Mouse (Mus musculus) embryonic facial prominence, embryonic 14.5 days (tissue): ENCODE data around the gene Pik3r5. TPM values are rescaled to one million over a fixed set of nuclear protein-coding genes. Genes with fewer than 3 reads are reported as not detected.

Experiments
- ATAC-seq: fragments of 200-750 bp; cut with Nextera tagmentation; 2 replicates; pipeline ENCODE4 v1.8.0; 2017; ENCODE audit warnings: low read depth, moderate number of reproducible peaks, moderate TSS enrichment
- DNase-seq: peaks from one replicate; pipeline ENCODE4 v3.0.0-alpha.2; 2015; ENCODE audit warnings: low spot score
- H3K27ac ChIP-seq: fragments of 300-500 bp; sonication (generic); replicated peaks from 2 replicates; pipeline ENCODE4 v1.5.1; 2014; ENCODE audit warnings: low read depth, mild to moderate bottlenecking, low read length, moderate library complexity
- H3K27me3 ChIP-seq: fragments of 300-500 bp; sonication (generic); replicated peaks from 2 replicates; pipeline ENCODE4 v1.6.1; 2014; ENCODE audit warnings: low read length; ENCODE audit not compliant: control insufficient read depth, insufficient read depth
- H3K36me3 ChIP-seq: fragments of 300-500 bp; sonication (generic); 2 replicates; pipeline ENCODE4 v1.6.1; 2014; ENCODE audit warnings: low read length, mixed read lengths; ENCODE audit not compliant: control insufficient read depth, insufficient read depth
- H3K4me1 ChIP-seq: fragments of 300-500 bp; sonication (generic); 2 replicates; pipeline ENCODE4 v1.6.1; 2014; ENCODE audit warnings: antibody characterized with exemption, low read length; ENCODE audit not compliant: control insufficient read depth, insufficient read depth
- H3K4me2 ChIP-seq: fragments of 300-500 bp; sonication (generic); 2 replicates; pipeline ENCODE4 v1.6.1; 2014; ENCODE audit warnings: low read depth, mild to moderate bottlenecking, low read length, moderate library complexity, mixed read lengths
- H3K4me3 ChIP-seq: fragments of 300-500 bp; sonication (generic); 2 replicates; pipeline ENCODE4 v1.5.1; 2014; ENCODE audit warnings: low read depth, mild to moderate bottlenecking, low read length
- H3K9ac ChIP-seq: fragments of 300-500 bp; sonication (generic); 2 replicates; pipeline ENCODE4 v1.6.1; 2014; ENCODE audit warnings: low read depth, mild to moderate bottlenecking, low read length, moderate library complexity, mixed read lengths
- H3K9me3 ChIP-seq: fragments of 300-500 bp; sonication (generic); 2 replicates; pipeline ENCODE4 v1.6.1; 2016; ENCODE audit warnings: low read length; ENCODE audit not compliant: control insufficient read depth
- WGBS: fragments of 180-500 bp; shearing (Covaris S2); extraction: QIAGEN DNeasy Blood & Tissue Kit; methylation state at CpG from one replicate; pipeline ENCODE4 v1.1.7; 2014; 5-methylcytosine and 5-hydroxymethylcytosine counted together
- polyA plus RNA-seq: library from polyadenylated mRNA; unstranded; fragments of >200 nt; fragmentation: Nextera tagmentation; extraction: Ambion mirVana; gene quantifications from 2 replicates; pipeline ENCODE4 v1.2.1, GENCODE M21; 2014

Pik3r5 gene
- polyA plus RNA-seq, 1 experiment from 2014 or later, result 1.1 TPM

DNA sequence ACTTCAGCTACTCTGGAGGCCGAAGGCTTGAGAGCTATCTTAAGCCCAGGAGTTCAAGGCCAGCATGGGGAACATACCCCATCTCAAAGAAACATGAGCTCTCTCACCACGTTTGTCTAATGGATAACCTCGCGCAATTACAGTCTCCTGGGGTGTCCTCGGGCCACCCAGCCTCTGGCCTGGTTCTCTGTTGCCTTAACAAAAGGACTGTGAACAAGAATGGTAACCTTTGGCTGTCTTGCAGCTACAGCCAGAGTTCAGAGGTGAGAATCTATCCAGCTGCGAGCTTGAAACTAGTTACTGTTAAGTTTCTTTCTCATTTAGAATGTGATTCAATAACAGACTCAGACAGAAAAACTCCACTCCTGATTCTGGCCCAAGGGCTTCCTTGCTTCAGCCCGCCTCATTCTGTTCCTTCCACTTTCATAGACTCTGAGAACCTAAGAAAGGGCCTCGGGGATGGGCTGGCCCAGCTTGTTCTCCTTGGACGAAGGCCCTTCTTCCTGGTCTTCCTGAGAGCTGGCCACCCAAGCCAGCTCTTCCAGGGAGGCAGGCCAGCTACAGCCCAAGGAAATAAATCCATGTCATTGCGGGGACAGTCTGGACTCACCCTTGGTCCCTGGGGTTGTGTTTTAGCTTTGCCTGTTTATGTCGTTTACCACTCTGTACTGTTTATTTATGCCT, 43.8 kb upstream of the Pik3r5 start:
- no peak overlapping the region for H3K9ac ChIP-seq
- H3K4me3 ChIP-seq, result no peak overlapping the region
- WGBS, result 46% methylated on average over 11 of the region's 11 CpGs
- no peak overlapping the region for H3K27ac ChIP-seq
- no peak for ATAC-seq
- peaks cover 85% of the 10 kb centered on the region for H3K27me3 ChIP-seq
- no peaks in the 10 kb centered on the region for H3K9me3 ChIP-seq
- H3K36me3 ChIP-seq, result no peaks in the 10 kb centered on the region
- no peak overlapping the region for H3K4me2 ChIP-seq
- peaks cover 13% of the 10 kb centered on the region for H3K4me1 ChIP-seq
- DNase-seq, result no peak

DNA sequence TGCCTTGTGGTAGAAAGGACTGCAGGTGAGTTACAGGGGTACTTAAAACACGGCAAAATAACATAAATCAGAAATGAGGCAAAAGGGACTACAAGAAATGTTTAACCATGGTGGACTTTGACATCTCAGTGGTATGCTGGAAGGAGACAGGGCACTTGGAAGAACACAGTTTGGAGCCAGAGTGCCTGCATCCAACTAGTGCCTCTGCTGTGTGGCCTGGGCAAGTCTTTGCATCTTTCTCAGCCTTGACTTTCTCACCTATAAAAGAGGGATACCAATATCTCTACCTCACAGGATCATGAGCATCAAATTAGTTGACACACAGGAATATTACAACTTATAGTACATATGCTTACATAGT, 43.3 kb upstream of the Pik3r5 start:
- DNase-seq (no peak), ATAC-seq (no peak)
- no peaks in the 10 kb centered on the region for H3K36me3 ChIP-seq
- no peak overlapping the region for H3K4me3 ChIP-seq
- H3K4me1 ChIP-seq, result peaks cover 13% of the 10 kb centered on the region
- peaks cover 82% of the 10 kb centered on the region for H3K27me3 ChIP-seq
- H3K9me3 ChIP-seq, result no peaks in the 10 kb centered on the region
- 42% methylated on average over 1 of the region's 1 CpGs for WGBS
- no peak overlapping the region for H3K9ac ChIP-seq
- H3K27ac ChIP-seq, result no peak overlapping the region
- H3K4me2 ChIP-seq, result no peak overlapping the region

DNA sequence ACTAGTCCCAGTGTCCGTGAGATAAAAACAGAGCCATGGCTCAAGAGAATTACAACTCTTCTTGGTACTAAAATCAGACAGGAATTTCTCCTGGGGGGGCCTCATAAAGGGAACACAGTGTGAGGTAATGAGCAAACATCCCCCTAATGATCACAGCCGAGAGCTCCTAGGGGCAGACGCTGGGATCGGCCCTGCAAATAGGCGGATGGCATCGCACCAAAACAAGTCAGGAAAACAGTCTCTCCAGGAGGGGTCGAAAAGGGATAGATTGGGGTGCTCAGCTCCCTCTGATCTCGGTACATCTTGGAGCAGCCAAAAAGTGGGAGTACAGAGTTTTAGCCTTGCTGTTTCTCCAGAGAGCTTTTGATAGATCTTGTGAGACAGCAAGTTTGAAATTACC, 42.3 kb upstream of the Pik3r5 start:
- H3K9me3 ChIP-seq, result no peaks in the 10 kb centered on the region
- H3K4me3 ChIP-seq, result no peak overlapping the region
- no peak overlapping the region for H3K27ac ChIP-seq
- no peak for ATAC-seq
- peaks cover 82% of the 10 kb centered on the region for H3K27me3 ChIP-seq
- no peak overlapping the region for H3K9ac ChIP-seq
- H3K4me1 ChIP-seq, result peaks cover 13% of the 10 kb centered on the region
- no peaks in the 10 kb centered on the region for H3K36me3 ChIP-seq
- WGBS, result 9% methylated on average over 8 of the region's 8 CpGs
- no peak overlapping the region for H3K4me2 ChIP-seq
- DNase-seq, result no peak

DNA sequence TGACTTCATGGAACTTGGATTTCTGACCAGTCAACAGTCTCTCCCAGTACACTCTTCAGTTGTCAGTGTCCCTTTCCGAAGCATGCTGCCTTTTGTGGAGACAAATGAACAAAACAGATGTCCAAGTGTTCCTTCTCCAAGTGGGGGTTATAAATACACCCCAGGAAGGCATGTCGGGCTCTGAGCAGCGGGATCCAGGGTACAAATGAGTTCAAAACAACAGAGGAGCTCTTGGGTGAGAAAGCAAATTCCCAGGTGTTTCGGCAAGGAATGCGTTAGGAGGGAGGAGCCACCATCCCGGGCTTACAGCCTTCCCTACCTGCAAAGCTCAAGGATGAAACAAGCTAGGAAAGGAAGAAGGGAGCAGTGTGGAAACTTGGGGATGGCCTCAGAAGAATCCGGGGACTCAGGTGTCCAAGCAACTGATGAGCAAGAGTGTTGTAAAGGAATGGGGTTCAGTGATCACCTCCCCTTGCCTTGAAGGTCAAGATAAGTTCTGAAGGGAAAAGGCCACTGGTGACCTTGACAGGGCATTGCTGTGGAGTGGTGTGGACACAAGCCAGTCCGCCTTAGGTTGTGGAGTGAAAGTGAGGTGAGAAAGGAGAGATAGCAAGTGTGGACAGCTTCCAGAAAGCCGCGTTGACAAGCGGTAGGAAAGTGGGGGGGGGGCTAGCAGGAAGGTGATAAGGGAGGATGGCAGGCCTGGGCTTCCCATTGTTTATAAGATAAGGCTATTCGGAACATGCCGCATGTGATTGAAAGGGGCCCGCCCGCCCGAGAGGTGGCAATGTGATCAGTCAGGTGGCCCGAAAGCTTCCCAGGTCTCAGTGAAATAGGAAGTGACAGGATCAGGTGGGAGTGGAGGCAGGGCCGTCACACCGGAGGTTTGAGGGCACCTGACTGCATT, 41.3 kb upstream of the Pik3r5 start:
- Histone ChIP-seq H3K9me3 (no peaks in the 10 kb centered on the region), H3K4me2 (no peak overlapping the region), H3K36me3 (no peaks in the 10 kb centered on the region), H3K4me1 (peaks cover 5% of the 10 kb centered on the region; the same call in 1 of the 2 replicates), H3K27me3 (peaks cover 82% of the 10 kb centered on the region), H3K4me3 (no peak overlapping the region), H3K9ac (no peak overlapping the region), H3K27ac (no peak overlapping the region)
- DNase-seq, result no peak
- ATAC-seq, result no peak
- WGBS, result 6% methylated on average over 19 of the region's 19 CpGs

DNA sequence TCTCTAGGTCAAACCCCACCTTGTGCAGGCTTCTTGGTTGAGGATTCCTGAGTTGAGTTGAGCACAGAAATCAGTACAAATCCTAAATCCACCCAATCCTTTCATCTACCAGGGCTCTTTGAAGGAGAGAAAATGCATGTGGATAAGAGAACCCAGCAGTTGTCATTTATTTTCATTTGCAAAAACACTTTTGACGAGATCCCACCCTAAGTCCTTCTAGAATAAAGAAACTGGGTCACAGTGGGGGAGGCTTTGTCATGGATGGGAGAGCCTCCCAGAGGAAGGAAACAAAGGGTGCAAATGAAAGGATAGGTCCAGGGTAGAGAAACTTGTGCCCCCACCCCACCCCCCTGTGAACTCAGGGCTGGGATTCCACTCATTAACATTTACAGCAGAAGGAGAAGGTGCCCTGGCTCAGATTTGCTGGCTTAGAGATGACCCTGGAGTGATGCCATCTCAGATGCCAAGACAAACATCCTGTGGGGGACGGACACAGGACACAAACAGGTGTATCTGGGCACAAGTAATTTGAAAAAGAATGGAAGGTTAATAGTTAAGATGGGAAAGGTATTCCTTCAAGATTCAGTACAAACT, 37.9 kb upstream of the Pik3r5 start:
- no peak for DNase-seq
- whole genome bisulfite sequencing, result 36% methylated on average over 2 of the region's 2 CpGs
- H3K4me1 ChIP-seq, result peaks cover 3% of the 10 kb centered on the region; the same call in 1 of the 2 replicates
- no peak for ATAC-seq
- no peak overlapping the region for H3K4me3 ChIP-seq
- H3K27me3 ChIP-seq, result peaks cover 90% of the 10 kb centered on the region
- H3K36me3 ChIP-seq, result no peaks in the 10 kb centered on the region
- no peak overlapping the region for H3K27ac ChIP-seq
- no peak overlapping the region for H3K9ac ChIP-seq
- peaks cover 5% of the 10 kb centered on the region for H3K9me3 ChIP-seq
- no peak overlapping the region for H3K4me2 ChIP-seq

DNA sequence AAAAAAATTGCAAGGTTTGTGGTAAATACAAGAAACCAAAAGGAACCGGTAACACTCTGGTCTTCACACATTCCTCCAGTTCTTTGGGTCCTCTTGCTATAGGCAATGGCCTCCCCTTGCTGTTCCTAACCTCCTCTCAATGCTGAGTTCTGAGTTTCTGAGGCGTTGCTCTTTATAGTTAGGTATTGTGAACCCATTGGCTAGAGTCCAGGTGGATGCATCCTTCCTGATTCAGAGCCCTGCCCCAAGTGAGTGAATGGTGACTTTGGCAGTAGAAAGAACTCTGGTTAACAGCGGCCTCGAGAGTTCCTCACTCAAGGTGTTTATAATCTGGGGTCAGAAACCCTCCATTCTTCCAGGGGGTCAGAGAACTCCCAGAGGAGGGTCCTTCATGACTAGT, 37.2 kb upstream of the Pik3r5 start:
- ATAC-seq, result no peak
- H3K4me3 ChIP-seq, result no peak overlapping the region
- WGBS, result 41% methylated on average over 4 of the region's 4 CpGs

DNA sequence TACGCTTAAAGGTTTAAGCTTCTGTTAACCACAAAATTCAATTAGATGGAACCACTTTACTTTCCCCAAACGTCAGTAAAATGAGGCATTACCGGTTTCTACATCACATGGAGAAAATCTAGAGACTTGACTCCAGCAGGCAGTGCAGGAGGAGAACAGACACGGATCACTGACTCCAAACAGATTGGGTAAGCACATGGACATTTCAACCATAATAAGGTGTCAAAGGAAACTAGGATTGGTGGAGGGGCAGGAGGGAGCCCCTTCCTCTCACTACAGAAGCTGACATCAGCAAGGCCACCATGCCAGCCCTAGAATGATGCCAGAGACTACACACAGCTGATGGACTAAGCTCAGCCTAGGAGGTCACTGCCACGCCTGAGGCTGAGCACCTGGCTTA, 36.4 kb upstream of the Pik3r5 start:
- DNase-seq, result no peak
- H3K4me3 ChIP-seq, result no peak overlapping the region
- no peak for ATAC-seq
- peaks cover 6% of the 10 kb centered on the region; the same call in 1 of the 2 replicates for H3K4me1 ChIP-seq
- 50% methylated on average over 5 of the region's 5 CpGs for WGBS
- H3K4me2 ChIP-seq, result no peak overlapping the region
- H3K27ac ChIP-seq, result no peak overlapping the region
- H3K9ac ChIP-seq, result no peak overlapping the region
- peaks cover 94% of the 10 kb centered on the region for H3K27me3 ChIP-seq
- H3K36me3 ChIP-seq, result no peaks in the 10 kb centered on the region
- H3K9me3 ChIP-seq, result peaks cover 5% of the 10 kb centered on the region

More for the DNA sequence above, 37.2 kb upstream of the Pik3r5 start:
- no peaks in the 10 kb centered on the region for H3K36me3 ChIP-seq
- H3K9me3 ChIP-seq, result peaks cover 5% of the 10 kb centered on the region
- H3K4me2 ChIP-seq, result no peak overlapping the region
- H3K27me3 ChIP-seq, result peaks cover 90% of the 10 kb centered on the region
- H3K27ac ChIP-seq, result no peak overlapping the region
- DNase-seq, result no peak
- H3K4me1 ChIP-seq, result peaks cover 4% of the 10 kb centered on the region; the same call in 1 of the 2 replicates
- no peak overlapping the region for H3K9ac ChIP-seq

DNA sequence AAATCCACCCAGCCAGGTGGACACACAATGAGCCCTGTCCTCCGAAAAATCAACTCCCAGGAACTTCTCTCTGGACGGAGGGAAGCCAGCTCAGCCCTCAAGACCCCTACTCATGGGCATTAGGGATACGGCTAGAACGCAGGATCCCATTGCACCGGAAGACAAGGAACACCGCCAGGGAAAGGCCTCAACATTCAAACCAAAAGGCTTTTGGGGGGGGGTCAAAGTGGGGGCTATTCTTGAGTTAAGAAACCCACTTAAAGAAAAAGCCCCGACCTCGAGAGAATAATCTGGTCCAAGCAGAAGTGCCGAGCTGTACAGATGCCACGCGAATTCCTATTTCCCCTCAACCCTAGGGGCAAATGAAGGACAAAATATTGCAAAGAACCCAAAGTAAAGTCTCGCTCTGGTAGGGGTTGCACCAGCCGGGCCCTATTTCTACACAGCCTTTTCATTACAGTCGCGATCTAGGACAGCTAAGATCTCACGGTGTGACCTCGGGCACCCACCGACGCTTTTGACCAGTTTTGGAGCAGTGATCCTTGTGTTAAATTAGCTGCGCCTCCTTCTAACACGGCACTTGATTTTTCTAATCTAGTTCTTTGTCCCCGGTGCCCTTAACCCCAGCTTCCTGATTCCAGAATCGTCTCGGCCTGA, 32.9 kb upstream of the Pik3r5 start:
- Histone ChIP-seq H3K9me3 (peaks cover 5% of the 10 kb centered on the region), H3K9ac (peak overlapping the region; percentile 63; the same call in 1 of the 2 replicates), H3K36me3 (no peaks in the 10 kb centered on the region), H3K4me2 (peak overlapping the region; percentile 90), H3K4me3 (peak overlapping the region; percentile 54), H3K4me1 (peaks cover 6% of the 10 kb centered on the region; the same call in 1 of the 2 replicates), H3K27ac (no peak overlapping the region), H3K27me3 (peaks cover 83% of the 10 kb centered on the region)
- WGBS, result 15% methylated on average over 24 of the region's 24 CpGs
- DNase-seq (no peak), ATAC-seq (no peak)
